Mouse (Mus musculus) midbrain, embryonic 10.5 days (tissue): ENCODE measurements around the gene Dchs1. TPM values are rescaled to one million over a fixed set of nuclear protein-coding genes. Genes with fewer than 3 reads are reported as not detected.

Experiments used
- DNase-seq: peaks from one replicate; pipeline ENCODE4 v3.0.0-alpha.2; 2017; ENCODE audit warnings: low spot score
- H3K27ac ChIP-seq: fragments of 300-500 bp; sonication (generic); replicated peaks from 2 replicates; pipeline ENCODE4 v1.5.1; 2016; ENCODE audit warnings: mild to moderate bottlenecking
- H3K27me3 ChIP-seq: fragments of 300-500 bp; sonication (generic); 2 replicates; pipeline ENCODE4 v1.6.1; 2016; ENCODE audit warnings: low read depth, mild to moderate bottlenecking; ENCODE audit not compliant: poor library complexity, severe bottlenecking
- H3K36me3 ChIP-seq: fragments of 300-500 bp; sonication (generic); 2 replicates; pipeline ENCODE4 v1.6.1; 2016; ENCODE audit warnings: mild to moderate bottlenecking, moderate library complexity
- H3K4me1 ChIP-seq: fragments of 300-500 bp; sonication (generic); 2 replicates; pipeline ENCODE4 v1.6.1; 2016
- H3K4me3 ChIP-seq: fragments of 300-500 bp; sonication (generic); 2 replicates; pipeline ENCODE4 v1.5.1; 2016; ENCODE audit warnings: mild to moderate bottlenecking, moderate library complexity
- H3K9me3 ChIP-seq: fragments of 300-500 bp; sonication (generic); replicated peaks from 2 replicates; pipeline ENCODE4 v1.6.1; 2016; ENCODE audit warnings: mild to moderate bottlenecking
- WGBS: fragments of 180-500 bp; shearing (Covaris S2); methylation state at CpG from one replicate; pipeline ENCODE4 v1.1.7; 2016; 5-methylcytosine and 5-hydroxymethylcytosine counted together
- polyA plus RNA-seq: library from polyadenylated mRNA; unstranded; fragments of >200 nt; fragmentation: Nextera tagmentation; extraction: Ambion mirVana; gene quantifications from 2 replicates; pipeline ENCODE4 v1.2.1, GENCODE M21; 2016

Gene Dchs1
- polyA plus RNA-seq, 1 experiment from 2014 or later: 6.7 TPM

- H3K36me3 ChIP-seq: peaks cover 28% of the 10 kb centered on the region
- H3K27me3 ChIP-seq: no peaks in the 10 kb centered on the region
- 78% methylated on average over 5 of the region's 5 CpGs for WGBS
- H3K4me1 ChIP-seq: peaks cover 12% of the 10 kb centered on the region
- no peak for DNase-seq
- no peak overlapping the region for H3K27ac ChIP-seq
- no peaks in the 10 kb centered on the region for H3K9me3 ChIP-seq
- no peak overlapping the region for H3K4me3 ChIP-seq
Measured at GRCm38 (mm10) chr7:105806125-105806524, 18.7 kb upstream of the Dchs1 start.

DNA sequence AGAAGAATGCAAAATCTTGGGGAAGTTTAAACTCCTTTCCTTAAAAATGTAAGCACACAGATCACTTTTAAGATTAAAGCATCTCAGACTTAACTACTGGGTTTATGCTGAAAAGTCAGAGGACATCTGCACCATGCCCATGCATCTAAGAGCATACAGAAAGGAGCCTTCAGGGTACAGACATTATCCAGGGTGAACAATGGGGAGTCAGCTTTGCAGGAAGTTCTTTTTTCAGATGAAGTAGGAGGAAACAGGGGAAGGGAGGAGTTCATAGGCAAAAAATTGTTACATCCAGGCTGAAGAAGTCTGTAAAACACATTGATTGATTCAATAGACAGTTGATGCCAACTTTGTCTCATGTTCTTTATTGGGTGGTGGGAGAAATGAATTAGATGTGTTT, 16.0 kb upstream of the Dchs1 start:
- Histone ChIP-seq H3K4me1 (no peaks in the 10 kb centered on the region), H3K4me3 (no peak overlapping the region), H3K27me3 (0 out of 2 replicates have a peak, but pooled peaks cover 4% of the 10 kb centered on the region), H3K36me3 (peaks cover 13% of the 10 kb centered on the region), H3K9me3 (no peaks in the 10 kb centered on the region), H3K27ac (no peak overlapping the region)
- DNase-seq: no peak

GRCm38 (mm10) chr7:105802771-105803170, 15.3 kb upstream of the Dchs1 start:
- H3K27me3 ChIP-seq: 0 out of 2 replicates have a peak, but pooled peaks cover 4% of the 10 kb centered on the region
- H3K9me3 ChIP-seq: no peaks in the 10 kb centered on the region
- no peak overlapping the region for H3K4me3 ChIP-seq
- peaks cover 3% of the 10 kb centered on the region for H3K4me1 ChIP-seq
- H3K36me3 ChIP-seq: peaks cover 7% of the 10 kb centered on the region
- DNase-seq: no peak
- WGBS: 48% methylated on average over 1 of the region's 1 CpGs
- H3K27ac ChIP-seq: no peak overlapping the region

DNA sequence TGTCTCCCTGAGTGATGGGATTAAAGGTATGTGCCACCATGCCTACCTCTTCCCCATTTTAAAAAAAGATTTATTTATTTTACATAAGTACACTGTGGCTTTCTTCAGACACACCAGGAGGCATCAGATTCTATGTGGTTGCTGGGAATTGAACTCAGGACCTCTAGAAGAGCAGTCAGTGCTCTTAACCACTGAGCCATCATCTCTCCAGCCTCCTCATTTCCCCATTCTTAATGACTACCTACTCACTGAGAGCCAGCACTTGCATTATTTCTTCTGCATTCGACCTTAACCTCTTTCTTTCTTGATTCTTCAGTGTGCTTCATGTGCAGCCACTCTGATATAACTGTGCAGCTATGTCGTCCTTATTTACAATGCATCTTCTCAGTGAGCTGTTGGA, 14.9 kb upstream of the Dchs1 start:
- 0 out of 2 replicates have a peak, but pooled peaks cover 4% of the 10 kb centered on the region for H3K27me3 ChIP-seq
- H3K4me3 ChIP-seq: no peak overlapping the region
- H3K9me3 ChIP-seq: no peaks in the 10 kb centered on the region
- H3K27ac ChIP-seq: no peak overlapping the region
- peaks cover 7% of the 10 kb centered on the region for H3K4me1 ChIP-seq
- whole genome bisulfite sequencing: 53% methylated on average over 2 of the region's 2 CpGs
- H3K36me3 ChIP-seq: peaks cover 2% of the 10 kb centered on the region
- no peak for DNase-seq

GRCm38 (mm10) chr7:105796972-105797371, 9.5 kb upstream of the Dchs1 start:
- DNase-seq: no peak
- no peaks in the 10 kb centered on the region for H3K9me3 ChIP-seq
- peaks cover 9% of the 10 kb centered on the region; the same call in 1 of the 2 replicates for H3K27me3 ChIP-seq
- no peak overlapping the region for H3K27ac ChIP-seq
- WGBS: 81% methylated on average over 3 of the region's 3 CpGs
- H3K4me3 ChIP-seq: no peak overlapping the region
- H3K4me1 ChIP-seq: peaks cover 18% of the 10 kb centered on the region
- no peaks in the 10 kb centered on the region for H3K36me3 ChIP-seq

DNA sequence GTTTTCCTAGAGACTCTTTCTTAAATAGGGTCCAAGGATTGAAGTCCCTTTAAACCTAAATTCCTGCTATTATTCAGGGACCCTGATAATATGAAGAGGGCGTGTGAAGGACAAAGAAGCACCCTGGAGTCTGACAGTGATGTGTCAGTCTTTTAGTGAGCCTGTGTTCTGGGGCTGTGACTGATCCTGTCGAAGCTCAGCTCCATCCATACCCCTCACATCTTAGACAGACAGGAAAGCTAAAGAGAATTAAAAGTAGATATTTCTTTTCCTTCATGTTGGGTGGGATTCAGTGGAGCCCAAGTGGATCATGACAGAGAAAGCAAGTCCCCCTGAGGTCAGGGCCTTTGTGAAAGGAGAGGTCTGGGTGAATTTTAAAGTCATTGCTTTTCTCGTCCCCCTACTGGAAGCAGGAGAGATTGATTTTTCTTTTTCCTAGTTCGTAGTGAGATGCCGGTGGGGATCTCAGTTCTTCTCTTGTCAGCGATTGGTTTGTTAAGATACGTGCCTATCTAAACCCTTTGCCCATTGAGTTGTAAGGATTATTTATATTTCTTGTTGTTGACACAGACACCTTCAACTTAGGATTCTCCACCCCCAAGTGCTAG, 8.4 kb upstream of the Dchs1 start:
- Histone ChIP-seq H3K4me1 (peaks cover 18% of the 10 kb centered on the region), H3K4me3 (no peak overlapping the region), H3K36me3 (no peaks in the 10 kb centered on the region), H3K27ac (no peak overlapping the region), H3K27me3 (peaks cover 16% of the 10 kb centered on the region), H3K9me3 (no peaks in the 10 kb centered on the region)
- 14% methylated on average over 7 of the region's 7 CpGs for WGBS
- peak; percentile 26 for DNase-seq

- no peaks in the 10 kb centered on the region for H3K36me3 ChIP-seq
- WGBS: 79% methylated on average over 7 of the region's 7 CpGs
- DNase-seq: no peak
- H3K27ac ChIP-seq: no peak overlapping the region
- H3K4me3 ChIP-seq: no peak overlapping the region
- H3K9me3 ChIP-seq: no peaks in the 10 kb centered on the region
- peaks cover 18% of the 10 kb centered on the region for H3K4me1 ChIP-seq
- peaks cover 32% of the 10 kb centered on the region for H3K27me3 ChIP-seq
Measured at GRCm38 (mm10) chr7:105793701-105794100, 6.2 kb upstream of the Dchs1 start.

- Histone ChIP-seq H3K27ac (no peak overlapping the region), H3K4me1 (peaks cover 31% of the 10 kb centered on the region), H3K27me3 (peaks cover 44% of the 10 kb centered on the region), H3K36me3 (no peaks in the 10 kb centered on the region), H3K9me3 (no peaks in the 10 kb centered on the region), H3K4me3 (no peak overlapping the region)
- 76% methylated on average over 1 of the region's 1 CpGs for WGBS
- DNase-seq: no peak
Measured at GRCm38 (mm10) chr7:105791147-105791546, 3.7 kb upstream of the Dchs1 start.

GRCm38 (mm10) chr7:105786506-105787284, 759 bp downstream of the Dchs1 start:
- no peak for DNase-seq
- Histone ChIP-seq H3K27ac (peak overlapping the region; percentile 99), H3K4me3 (peak overlapping the region; percentile 92), H3K9me3 (no peaks in the 10 kb centered on the region), H3K27me3 (peaks cover 44% of the 10 kb centered on the region), H3K36me3 (peaks cover 29% of the 10 kb centered on the region), H3K4me1 (peaks cover 60% of the 10 kb centered on the region)
- 7% methylated on average over 19 of the region's 20 CpGs for WGBS

GRCm38 (mm10) chr7:105784556-105784955, 2.9 kb downstream of the Dchs1 start:
- Histone ChIP-seq H3K4me1 (peaks cover 60% of the 10 kb centered on the region), H3K27ac (no peak overlapping the region), H3K4me3 (peak overlapping the region; percentile 20; the same call in 1 of the 2 replicates), H3K9me3 (no peaks in the 10 kb centered on the region), H3K36me3 (peaks cover 50% of the 10 kb centered on the region), H3K27me3 (peaks cover 25% of the 10 kb centered on the region)
- 44% methylated on average over 4 of the region's 4 CpGs for WGBS
- DNase-seq: no peak

DNA sequence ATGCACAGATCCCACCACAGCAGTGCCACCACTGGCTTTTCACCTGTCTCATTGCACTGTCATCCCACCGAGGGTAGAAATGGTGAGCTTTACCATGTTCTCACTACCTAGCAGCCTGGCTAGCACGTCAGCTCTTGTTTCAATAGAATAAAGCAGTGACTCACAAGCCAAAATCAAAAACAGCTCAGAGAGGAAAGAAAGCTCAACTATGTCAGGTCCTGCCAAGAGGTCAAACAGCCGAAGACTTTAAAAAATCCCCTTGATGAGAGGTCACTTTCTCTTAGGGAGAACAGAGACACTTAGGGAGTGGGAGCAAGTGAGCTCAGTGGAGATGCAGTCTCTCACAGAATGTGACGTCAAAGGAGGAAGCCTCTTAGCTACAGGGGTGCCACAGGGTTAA, 3.6 kb downstream of the Dchs1 start:
- DNase-seq: no peak
- H3K36me3 ChIP-seq: peaks cover 57% of the 10 kb centered on the region
- H3K4me3 ChIP-seq: no peak overlapping the region
- no peaks in the 10 kb centered on the region for H3K9me3 ChIP-seq
- H3K4me1 ChIP-seq: peaks cover 65% of the 10 kb centered on the region
- no peak overlapping the region for H3K27ac ChIP-seq
- WGBS: 47% methylated on average over 4 of the region's 4 CpGs
- H3K27me3 ChIP-seq: peaks cover 18% of the 10 kb centered on the region

DNA sequence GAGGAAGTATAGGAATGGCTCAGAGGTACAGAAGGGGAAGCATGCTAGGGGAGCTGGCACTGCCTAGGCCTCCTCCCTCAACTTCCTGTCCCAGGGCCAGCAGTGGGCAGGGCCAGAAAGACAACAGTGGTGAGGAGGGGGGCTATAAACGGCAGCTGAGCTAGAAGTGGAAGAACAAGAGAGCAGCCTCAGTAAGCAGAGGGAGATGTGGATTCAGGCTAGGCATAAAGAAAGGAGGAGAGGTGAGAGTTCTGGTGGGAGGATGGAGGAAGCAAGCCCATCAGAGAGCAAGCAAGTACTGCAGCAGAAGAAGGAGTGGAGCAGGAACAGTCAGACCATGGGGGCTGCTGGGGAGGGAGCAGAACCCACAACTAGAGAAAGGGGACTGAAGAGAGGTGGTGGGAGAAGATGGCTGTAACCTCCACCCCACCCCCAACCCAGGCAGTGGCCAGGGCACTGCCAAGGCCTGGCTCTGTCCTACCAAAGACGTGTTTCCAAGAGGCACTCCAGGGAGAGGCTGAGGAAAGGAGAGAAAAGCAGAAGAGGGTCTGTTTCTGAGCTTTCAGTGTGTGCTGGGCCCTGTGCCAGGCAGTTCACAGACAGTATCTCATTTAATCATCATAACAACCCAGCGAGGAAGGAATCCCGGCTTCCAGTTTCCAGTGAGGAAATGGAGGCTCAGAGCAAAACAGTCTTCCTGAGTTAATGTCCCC, 8.7 kb downstream of the Dchs1 start:
- no peaks in the 10 kb centered on the region for H3K27me3 ChIP-seq
- WGBS: 52% methylated on average over 4 of the region's 4 CpGs
- H3K27ac ChIP-seq: peak overlapping the region; percentile 60
- H3K36me3 ChIP-seq: peaks cover 64% of the 10 kb centered on the region
- H3K4me3 ChIP-seq: 0 out of 2 replicates have a peak overlapping the region, but pooled peaks have one; percentile 14
- no peak for DNase-seq
- H3K9me3 ChIP-seq: no peaks in the 10 kb centered on the region
- H3K4me1 ChIP-seq: peaks cover 48% of the 10 kb centered on the region
